Mouse (Mus musculus) hindbrain, embryonic 13.5 days (tissue): ENCODE measurements around the gene Usp34. TPM values are rescaled to one million over a fixed set of nuclear protein-coding genes. Genes with fewer than 3 reads are reported as not detected.
"Not testable (repeated sequence)": the region's sequence is repeated elsewhere in the genome, so short reads cannot be mapped to it uniquely, and the experiment has no call there.

Experiments
- ATAC-seq: fragments of 200-750 bp; cut with Nextera tagmentation; 2 replicates; pipeline ENCODE4 v1.8.0; 2017; ENCODE audit warnings: moderate TSS enrichment; ENCODE audit not compliant: low FRiP score
- H3K27ac ChIP-seq: fragments of 300-500 bp; sonication (generic); 2 replicates; pipeline ENCODE4 v1.5.1; 2015; ENCODE audit warnings: inconsistent platforms, mild to moderate bottlenecking, moderate library complexity
- H3K27me3 ChIP-seq: fragments of 300-500 bp; sonication (generic); 2 replicates; pipeline ENCODE4 v1.6.1; 2015; ENCODE audit warnings: mild to moderate bottlenecking, inconsistent platforms
- H3K36me3 ChIP-seq: fragments of 300-500 bp; sonication (generic); 2 replicates; pipeline ENCODE4 v1.6.1; 2015; ENCODE audit warnings: mild to moderate bottlenecking, inconsistent platforms
- H3K4me1 ChIP-seq: fragments of 300-500 bp; sonication (generic); replicated peaks from 2 replicates; pipeline ENCODE4 v1.6.1; 2015; ENCODE audit warnings: inconsistent platforms
- H3K4me2 ChIP-seq: fragments of 300-500 bp; sonication (generic); 2 replicates; pipeline ENCODE4 v1.6.1; 2015; ENCODE audit warnings: inconsistent platforms, mild to moderate bottlenecking, moderate library complexity
- H3K4me3 ChIP-seq: fragments of 300-500 bp; sonication (generic); 2 replicates; pipeline ENCODE4 v1.5.1; 2015; ENCODE audit warnings: mild to moderate bottlenecking, inconsistent platforms
- H3K9ac ChIP-seq: fragments of 300-500 bp; sonication (generic); 2 replicates; pipeline ENCODE4 v1.6.1; 2015; ENCODE audit warnings: mild to moderate bottlenecking, inconsistent platforms
- H3K9me3 ChIP-seq: fragments of 300-500 bp; sonication (generic); 2 replicates; pipeline ENCODE4 v1.6.1; 2016; ENCODE audit warnings: inconsistent platforms
- WGBS: fragments of 180-500 bp; shearing (Covaris S2); methylation state at CpG from one replicate; pipeline ENCODE4 v1.1.7; 2015; 5-methylcytosine and 5-hydroxymethylcytosine counted together
- polyA plus RNA-seq: library from polyadenylated mRNA; unstranded; fragments of >200 nt; fragmentation: Nextera tagmentation; extraction: Ambion mirVana; gene quantifications from 2 replicates; pipeline ENCODE4 v1.2.1, GENCODE M21; 2015

The Usp34 gene
- polyA plus RNA-seq, 1 experiment from 2014 or later = 28.7 TPM

GRCm38 (mm10) chr11:23299910-23300309, 6.8 kb upstream of the Usp34 start:
- Histone ChIP-seq H3K36me3 (peaks cover 31% of the 10 kb centered on the region), H3K27me3 (no peaks in the 10 kb centered on the region), H3K4me3 (no peak overlapping the region), H3K27ac (no peak overlapping the region), H3K4me1 (no peaks in the 10 kb centered on the region), H3K4me2 (no peak overlapping the region), H3K9me3 (no peaks in the 10 kb centered on the region), H3K9ac (no peak overlapping the region)
- 87% methylated on average over 1 of the region's 1 CpGs for WGBS
- ATAC-seq = no peak

GRCm38 (mm10) chr11:23303126-23303525, 3.6 kb upstream of the Usp34 start:
- no peaks in the 10 kb centered on the region for H3K9me3 ChIP-seq
- no peak overlapping the region for H3K9ac ChIP-seq
- H3K4me1 ChIP-seq = peaks cover 7% of the 10 kb centered on the region; the same call in 1 of the 2 replicates
- no peak for ATAC-seq
- WGBS = 67% methylated on average over 1 of the region's 1 CpGs
- H3K4me2 ChIP-seq = no peak overlapping the region
- no peaks in the 10 kb centered on the region for H3K27me3 ChIP-seq
- peaks cover 7% of the 10 kb centered on the region; the same call in 1 of the 2 replicates for H3K36me3 ChIP-seq
- no peak overlapping the region for H3K27ac ChIP-seq
- no peak overlapping the region for H3K4me3 ChIP-seq

DNA sequence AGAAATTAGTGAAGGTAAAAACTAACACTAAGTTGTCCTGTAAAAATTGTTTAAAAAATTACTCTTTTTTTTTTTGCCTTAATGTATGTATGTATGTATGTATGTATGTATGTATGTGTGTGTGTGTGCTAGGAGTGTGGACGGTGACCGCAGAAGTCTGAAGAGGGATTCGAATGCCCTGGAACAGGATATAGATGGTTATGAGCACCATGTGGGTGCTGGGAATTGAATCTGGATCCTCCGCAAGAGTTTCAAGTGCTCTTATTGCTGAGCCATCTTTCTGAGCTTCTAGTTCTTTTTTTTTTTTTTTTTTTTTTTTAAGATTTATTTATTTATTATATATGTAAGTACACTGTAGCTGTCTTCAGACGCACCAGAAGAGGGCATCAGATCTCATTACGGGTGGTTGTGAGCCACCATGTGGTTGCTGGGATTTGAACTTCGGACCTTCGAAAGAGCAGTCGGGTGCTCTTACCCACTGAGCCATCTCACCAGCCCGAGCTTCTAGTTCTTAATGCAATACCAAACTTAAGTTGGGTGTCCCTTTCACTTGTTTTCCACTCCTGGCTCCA, 1.5 kb upstream of the Usp34 start:
- Histone ChIP-seq H3K4me2 (peak overlapping the region; percentile 60), H3K27ac (peak overlapping the region; percentile 99), H3K9ac (peak overlapping the region; percentile 95), H3K4me1 (peaks cover 21% of the 10 kb centered on the region), H3K4me3 (peak overlapping the region; percentile 89)
- ATAC-seq, H3K27me3 ChIP-seq, H3K36me3 ChIP-seq, H3K9me3 ChIP-seq: not testable (repeated sequence)
- WGBS = 36% methylated on average over 10 of the region's 10 CpGs

GRCm38 (mm10) chr11:23305673-23306608, 754 bp upstream of the Usp34 start:
- Histone ChIP-seq H3K9ac (peak overlapping the region; percentile 95), H3K27me3 (no peaks in the 10 kb centered on the region), H3K36me3 (no peaks in the 10 kb centered on the region), H3K4me3 (peak overlapping the region; percentile 89), H3K4me1 (peaks cover 21% of the 10 kb centered on the region), H3K27ac (peak overlapping the region; percentile 99), H3K4me2 (peak overlapping the region; percentile 60), H3K9me3 (no peaks in the 10 kb centered on the region)
- under 1% methylated on average over 66 of the region's 98 CpGs for WGBS
- peak; percentile 95 for ATAC-seq

DNA sequence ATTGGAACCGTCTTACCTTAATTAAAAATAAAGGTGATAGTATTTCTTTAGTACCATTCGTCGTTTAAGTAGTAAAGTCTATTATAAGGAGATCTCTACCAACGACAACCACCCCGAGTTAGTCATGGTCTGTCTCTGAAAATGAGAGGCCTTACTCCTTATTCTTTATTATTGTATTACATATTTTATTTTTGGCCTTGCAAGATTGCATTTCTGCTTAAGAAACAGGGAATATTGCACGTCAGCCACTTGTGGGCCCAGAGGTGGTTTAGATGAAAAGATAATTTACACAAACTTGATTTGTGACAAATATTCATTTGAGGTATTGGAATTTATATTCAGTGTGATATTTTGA, 848 bp downstream of the Usp34 start:
- Histone ChIP-seq H3K36me3 (no peaks in the 10 kb centered on the region), H3K9ac (peak overlapping the region; percentile 95), H3K27ac (peak overlapping the region; percentile 99), H3K4me2 (peak overlapping the region; percentile 65), H3K27me3 (no peaks in the 10 kb centered on the region), H3K4me3 (peak overlapping the region; percentile 89), H3K4me1 (peaks cover 25% of the 10 kb centered on the region), H3K9me3 (no peaks in the 10 kb centered on the region)
- ATAC-seq = no peak
- 5% methylated on average over 6 of the region's 6 CpGs for WGBS

GRCm38 (mm10) chr11:23313496-23313895, 6.8 kb downstream of the Usp34 start:
- 0 out of 2 replicates have a peak, but pooled peaks cover 2% of the 10 kb centered on the region for H3K36me3 ChIP-seq
- H3K27ac ChIP-seq = no peak overlapping the region
- ATAC-seq = no peak
- no peak overlapping the region for H3K9ac ChIP-seq
- no peak overlapping the region for H3K4me2 ChIP-seq
- peaks cover 16% of the 10 kb centered on the region for H3K4me1 ChIP-seq
- H3K27me3 ChIP-seq = no peaks in the 10 kb centered on the region
- no peaks in the 10 kb centered on the region for H3K9me3 ChIP-seq
- 95% methylated on average over 1 of the region's 1 CpGs for WGBS
- no peak overlapping the region for H3K4me3 ChIP-seq

GRCm38 (mm10) chr11:23329413-23329812, 22.7 kb downstream of the Usp34 start:
- H3K36me3 ChIP-seq = peaks cover 5% of the 10 kb centered on the region; the same call in 1 of the 2 replicates
- H3K9me3 ChIP-seq = no peaks in the 10 kb centered on the region
- no peak for ATAC-seq
- no peak overlapping the region for H3K9ac ChIP-seq
- no peak overlapping the region for H3K4me2 ChIP-seq
- no peaks in the 10 kb centered on the region for H3K4me1 ChIP-seq
- no peaks in the 10 kb centered on the region for H3K27me3 ChIP-seq
- no peak overlapping the region for H3K4me3 ChIP-seq
- WGBS = 90% methylated on average over 2 of the region's 2 CpGs
- H3K27ac ChIP-seq = no peak overlapping the region

DNA sequence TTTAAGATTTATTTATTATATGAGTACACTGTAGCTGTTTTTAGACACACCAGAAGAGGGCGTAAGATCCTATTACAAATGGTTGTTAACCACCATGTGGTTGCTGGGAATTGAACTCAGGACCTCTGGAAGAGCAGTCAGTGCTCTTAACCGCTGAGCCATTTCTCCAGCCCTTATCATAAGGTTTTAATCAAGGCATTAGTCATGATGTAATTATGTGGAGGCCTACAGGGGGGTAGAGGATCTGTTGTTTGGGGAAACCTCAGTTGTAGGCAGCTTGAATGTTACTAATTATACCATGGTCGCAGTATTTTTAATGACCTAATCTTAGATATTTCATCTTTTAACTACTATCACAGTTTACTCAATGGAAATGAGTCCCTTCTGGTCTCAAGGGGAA, 25.4 kb downstream of the Usp34 start:
- Histone ChIP-seq H3K4me2 (no peak overlapping the region), H3K9ac (no peak overlapping the region), H3K27ac (no peak overlapping the region), H3K4me3 (no peak overlapping the region), H3K9me3 (no peaks in the 10 kb centered on the region), H3K36me3 (peaks cover 5% of the 10 kb centered on the region; the same call in 1 of the 2 replicates), H3K4me1 (no peaks in the 10 kb centered on the region), H3K27me3 (no peaks in the 10 kb centered on the region)
- 90% methylated on average over 3 of the region's 3 CpGs for WGBS
- no peak for ATAC-seq

DNA sequence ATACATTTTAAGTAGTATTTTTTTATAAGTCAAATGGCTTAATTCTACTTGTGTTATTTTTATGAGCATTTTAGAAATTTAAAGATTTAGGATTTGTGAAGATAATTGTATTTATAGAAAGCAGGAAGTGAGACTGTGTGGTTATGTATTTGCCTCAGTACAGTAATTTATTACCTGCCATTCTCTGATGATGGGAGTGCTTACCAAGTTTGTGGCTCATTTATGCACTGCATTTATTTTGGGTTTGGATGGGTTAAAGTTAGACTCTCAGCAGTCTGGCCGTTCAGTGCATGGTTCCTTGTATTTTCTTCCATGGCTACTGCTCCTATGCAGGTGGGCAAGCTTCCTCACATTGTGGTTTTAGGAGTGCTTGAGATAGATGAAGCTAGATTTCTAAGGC, 28.5 kb downstream of the Usp34 start:
- H3K4me3 ChIP-seq = no peak overlapping the region
- H3K9me3 ChIP-seq = no peaks in the 10 kb centered on the region
- ATAC-seq = no peak

GRCm38 (mm10) chr11:23357226-23357625, 50.5 kb downstream of the Usp34 start:
- not testable (repeated sequence) for H3K27me3 ChIP-seq, H3K9ac ChIP-seq, H3K4me2 ChIP-seq, H3K4me1 ChIP-seq, H3K4me3 ChIP-seq, H3K27ac ChIP-seq, ATAC-seq, H3K9me3 ChIP-seq
- 73% methylated on average over 5 of the region's 5 CpGs for WGBS
- H3K36me3 ChIP-seq = peaks cover 32% of the 10 kb centered on the region

More for the DNA sequence above, 28.5 kb downstream of the Usp34 start:
- peaks cover 13% of the 10 kb centered on the region; the same call in 1 of the 2 replicates for H3K36me3 ChIP-seq
- H3K27me3 ChIP-seq = no peaks in the 10 kb centered on the region
- no peaks in the 10 kb centered on the region for H3K4me1 ChIP-seq
- H3K9ac ChIP-seq = no peak overlapping the region
- WGBS = 79% methylated on average over 1 of the region's 1 CpGs
- no peak overlapping the region for H3K4me2 ChIP-seq
- no peak overlapping the region for H3K27ac ChIP-seq

- not testable (repeated sequence) for H3K4me1 ChIP-seq, H3K4me2 ChIP-seq, H3K27me3 ChIP-seq, H3K27ac ChIP-seq, H3K9ac ChIP-seq, H3K9me3 ChIP-seq, ATAC-seq, H3K4me3 ChIP-seq
- peaks cover 46% of the 10 kb centered on the region for H3K36me3 ChIP-seq
- WGBS = 86% methylated on average over 1 of the region's 1 CpGs
Observed at GRCm38 (mm10) chr11:23359687-23360235, 53.1 kb downstream of the Usp34 start.

- Histone ChIP-seq H3K4me1 (no peaks in the 10 kb centered on the region), H3K36me3 (peaks cover 35% of the 10 kb centered on the region), H3K4me2 (no peak overlapping the region), H3K9ac (no peak overlapping the region), H3K9me3 (no peaks in the 10 kb centered on the region), H3K27ac (no peak overlapping the region), H3K27me3 (no peaks in the 10 kb centered on the region), H3K4me3 (no peak overlapping the region)
- ATAC-seq = no peak
Observed at GRCm38 (mm10) chr11:23362305-23362704, 55.6 kb downstream of the Usp34 start.
